Mouse (Mus musculus): ENCODE data around the gene Arid4b. TPM values are rescaled to one million over a fixed set of nuclear protein-coding genes. Genes with fewer than 3 reads are reported as not detected.
A peak's percentile ranks its signal among the peaks of the same experiment; 100 is the strongest.

Gene Arid4b
- polyA plus RNA-seq, 2 experiments = 5.2 to 11.7 TPM

- 63% methylated on average over 1 of the region's 1 CpGs for WGBS (ENCODE audit: insufficient replicate concordance)
- ATAC-seq (ENCODE audit: insufficient read depth) (0 out of 2 replicates have a peak, but pooled peaks have one; percentile 18), DNase-seq (ENCODE audit: low read depth in 3 of 3, low spot score in 3 of 3) (no peak)
- no peak overlapping the region for H3K4me3 ChIP-seq (ENCODE audit: insufficient read depth in 1 of 2, low read depth in 2 of 2, low read length in 2 of 2)
- H3K4me2 ChIP-seq (ENCODE audit: low read depth) = no peak overlapping the region
- no peaks in the 10 kb centered on the region for H3K9me3 ChIP-seq (ENCODE audit: control insufficient read depth, low read length)
- H3K27me3 ChIP-seq (ENCODE audit: control insufficient read depth, insufficient read depth, low read length) = no peaks in the 10 kb centered on the region
- H3K9ac ChIP-seq (replicated peaks) = no peak overlapping the region
- H3K4me1 ChIP-seq (replicated peaks; ENCODE audit: control insufficient read depth in 2 of 2, insufficient read depth in 2 of 2, low read length in 1 of 2) = 0 out of 4 replicates have a peak, but pooled peaks cover 0 to 2% of the 10 kb centered on the region in 2 experiments
- no peaks in the 10 kb centered on the region for H3K36me3 ChIP-seq (replicated peaks; ENCODE audit: control insufficient read depth, insufficient read depth, low read depth)
- H3K27ac ChIP-seq = no peak overlapping the region
- no peak for TF ChIP-seq EP300 (IDR thresholded peaks at IDR 0.05; ENCODE audit: low read depth)
- TF ChIP-seq CTCF (IDR thresholded peaks at IDR 0.05; ENCODE audit: low read depth) = no peak
These were observed 25.6 kb downstream of the Arid4b start for GRCm38 (mm10) chr13:14088669-14089068.

DNA sequence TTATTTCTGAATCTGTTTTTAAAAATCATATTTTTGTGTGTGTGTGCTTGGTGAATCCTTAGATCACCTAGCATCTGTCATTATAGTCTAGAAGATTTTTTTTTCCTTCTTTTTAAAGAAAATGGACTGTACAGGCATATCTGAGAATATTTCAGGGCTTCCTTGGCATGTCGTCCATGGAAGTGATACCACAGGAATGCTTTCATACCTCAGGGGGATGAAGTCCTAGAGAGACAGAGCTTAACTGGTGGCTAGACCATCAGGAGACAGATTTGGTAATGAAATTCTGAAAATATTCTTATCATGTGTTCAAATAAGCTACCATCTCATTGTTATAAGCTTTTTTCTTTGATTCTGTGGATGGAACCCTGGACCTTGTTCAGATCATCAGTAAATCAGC, 40.0 kb downstream of the Arid4b start:
- Histone ChIP-seq H3K9ac (replicated peaks) (no peak overlapping the region), H3K4me2 (ENCODE audit: low read depth) (no peak overlapping the region), H3K4me1 (replicated peaks; ENCODE audit: control insufficient read depth in 2 of 2, insufficient read depth in 2 of 2, low read length in 1 of 2) (no peaks in the 10 kb centered on the region; a peak in 1 of 4 replicates), H3K9me3 (ENCODE audit: control insufficient read depth, low read length) (no peaks in the 10 kb centered on the region), H3K4me3 (ENCODE audit: insufficient read depth in 1 of 2, low read depth in 2 of 2, low read length in 2 of 2) (no peak overlapping the region), H3K27me3 (ENCODE audit: control insufficient read depth, insufficient read depth, low read length) (no peaks in the 10 kb centered on the region), H3K36me3 (replicated peaks; ENCODE audit: control insufficient read depth, insufficient read depth, low read depth) (no peaks in the 10 kb centered on the region), H3K27ac (no peak overlapping the region)
- DNase-seq (ENCODE audit: low read depth in 3 of 3, low spot score in 3 of 3) (no peak), ATAC-seq (ENCODE audit: insufficient read depth) (no peak)
- no peak for TF ChIP-seq EP300 (IDR thresholded peaks at IDR 0.05; ENCODE audit: low read depth)
- no peak for TF ChIP-seq CTCF (IDR thresholded peaks at IDR 0.05; ENCODE audit: low read depth)
- WGBS (ENCODE audit: insufficient replicate concordance) = 42% methylated on average over 1 of the region's 1 CpGs

DNA sequence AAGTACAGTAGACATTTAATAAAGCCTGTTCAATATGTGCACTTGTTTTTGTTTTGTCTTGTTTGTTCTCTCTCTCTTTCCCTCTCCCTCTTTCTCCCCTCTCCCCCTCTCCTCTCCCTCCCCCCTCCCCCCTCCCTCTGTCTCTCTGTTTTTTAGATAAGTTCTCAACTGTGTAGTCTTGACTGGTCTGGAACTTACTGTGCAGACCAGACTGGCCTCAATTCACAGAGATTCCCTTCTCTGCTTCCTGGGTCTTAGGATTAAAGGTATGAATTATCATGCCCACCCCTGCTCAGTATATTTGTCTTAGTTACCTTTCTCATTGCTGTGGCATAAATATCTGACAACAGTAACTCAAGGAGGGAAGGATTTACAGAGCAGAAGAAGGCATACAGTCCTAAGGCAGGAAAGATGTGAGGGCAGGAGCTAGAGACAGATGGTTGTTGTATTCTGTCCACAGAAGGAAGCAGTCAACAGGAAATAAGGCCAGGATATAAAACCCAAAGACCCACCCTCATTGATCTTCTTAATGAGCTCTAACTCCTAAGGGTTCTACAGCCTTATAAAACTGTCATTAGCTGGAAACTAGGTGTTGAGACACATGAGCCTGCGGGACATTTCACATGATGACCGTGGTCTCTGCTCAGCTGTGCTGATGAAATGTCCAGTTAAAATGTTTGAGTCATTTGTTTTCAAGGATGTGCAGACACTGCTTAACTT, 47.3 kb downstream of the Arid4b start:
- no peaks in the 10 kb centered on the region for H3K27me3 ChIP-seq (ENCODE audit: control insufficient read depth, insufficient read depth, low read length)
- ATAC-seq (ENCODE audit: insufficient read depth) (no peak), DNase-seq (ENCODE audit: low read depth in 3 of 3, low spot score in 3 of 3) (no peak)
- no peaks in the 10 kb centered on the region for H3K9me3 ChIP-seq (ENCODE audit: control insufficient read depth, low read length)
- TF ChIP-seq CTCF (IDR thresholded peaks at IDR 0.05; ENCODE audit: low read depth) = no peak
- TF ChIP-seq EP300 (IDR thresholded peaks at IDR 0.05; ENCODE audit: low read depth) = no peak
- peaks cover 0 to 6% of the 10 kb centered on the region in 2 experiments; a peak in 1 of 4 replicates for H3K4me1 ChIP-seq (replicated peaks; ENCODE audit: control insufficient read depth in 2 of 2, insufficient read depth in 2 of 2, low read length in 1 of 2)
- H3K4me2 ChIP-seq (ENCODE audit: low read depth) = no peak overlapping the region
- H3K27ac ChIP-seq = no peak overlapping the region
- H3K36me3 ChIP-seq (replicated peaks; ENCODE audit: control insufficient read depth, insufficient read depth, low read depth) = no peaks in the 10 kb centered on the region
- WGBS (ENCODE audit: insufficient replicate concordance) = 79% methylated on average over 2 of the region's 2 CpGs
- H3K4me3 ChIP-seq (ENCODE audit: insufficient read depth in 1 of 2, low read depth in 2 of 2, low read length in 2 of 2) = no peak overlapping the region
- no peak overlapping the region; the same call in 1 of the 2 replicates for H3K9ac ChIP-seq (replicated peaks)

DNA sequence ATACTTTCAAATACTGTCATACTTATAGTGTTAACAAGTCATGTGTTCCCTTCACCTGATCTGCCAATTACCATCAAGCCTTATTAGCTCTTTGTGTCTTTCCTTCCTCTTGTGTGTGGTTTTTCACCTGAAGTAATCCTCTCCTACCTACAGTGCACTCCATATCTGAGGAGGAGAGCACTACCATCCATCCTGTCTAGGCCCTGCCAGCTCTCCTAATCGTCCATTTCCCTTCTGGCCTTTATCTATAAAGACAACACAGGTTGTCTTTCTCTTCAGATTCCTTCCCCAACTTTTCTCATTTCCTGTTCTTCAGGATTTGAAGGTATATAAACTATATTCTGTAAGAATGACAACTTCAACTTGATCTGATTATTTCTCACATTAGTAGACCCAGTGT, 48.1 kb downstream of the Arid4b start:
- DNase-seq (ENCODE audit: low read depth in 3 of 3, low spot score in 3 of 3) = no peak
- Histone ChIP-seq H3K9ac (replicated peaks) (no peak overlapping the region), H3K36me3 (replicated peaks; ENCODE audit: control insufficient read depth, insufficient read depth, low read depth) (no peaks in the 10 kb centered on the region), H3K27me3 (ENCODE audit: control insufficient read depth, insufficient read depth, low read length) (no peaks in the 10 kb centered on the region), H3K4me1 (replicated peaks; ENCODE audit: control insufficient read depth in 2 of 2, insufficient read depth in 2 of 2, low read length in 1 of 2) (peaks cover 0 to 6% of the 10 kb centered on the region in 2 experiments; a peak in 1 of 4 replicates), H3K4me3 (ENCODE audit: insufficient read depth in 1 of 2, low read depth in 2 of 2, low read length in 2 of 2) (no peak overlapping the region), H3K27ac (no peak overlapping the region), H3K4me2 (ENCODE audit: low read depth) (no peak overlapping the region), H3K9me3 (ENCODE audit: control insufficient read depth, low read length) (no peaks in the 10 kb centered on the region)
- TF ChIP-seq EP300 (IDR thresholded peaks at IDR 0.05; ENCODE audit: low read depth) (no peak), CTCF (IDR thresholded peaks at IDR 0.05; ENCODE audit: low read depth) (no peak)
- no peak for ATAC-seq (ENCODE audit: insufficient read depth)
- WGBS (ENCODE audit: insufficient replicate concordance) = 5% methylated on average over 1 of the region's 1 CpGs

GRCm38 (mm10) chr13:14113746-14114528, 50.9 kb downstream of the Arid4b start:
- no peak overlapping the region for H3K4me2 ChIP-seq (ENCODE audit: low read depth)
- H3K4me3 ChIP-seq (ENCODE audit: insufficient read depth in 1 of 2, low read depth in 2 of 2, low read length in 2 of 2) = no peak overlapping the region
- TF ChIP-seq EP300 (IDR thresholded peaks at IDR 0.05; ENCODE audit: low read depth) (no peak), CTCF (IDR thresholded peaks at IDR 0.05; ENCODE audit: low read depth) (no peak)
- ATAC-seq (ENCODE audit: insufficient read depth) (no peak), DNase-seq (ENCODE audit: low read depth in 3 of 3, low spot score in 3 of 3) (no peak)
- H3K36me3 ChIP-seq (replicated peaks; ENCODE audit: control insufficient read depth, insufficient read depth, low read depth) = no peaks in the 10 kb centered on the region
- no peak overlapping the region for H3K9ac ChIP-seq (replicated peaks)
- H3K9me3 ChIP-seq (ENCODE audit: control insufficient read depth, low read length) = no peaks in the 10 kb centered on the region
- 85% methylated on average over 4 of the region's 4 CpGs for WGBS (ENCODE audit: insufficient replicate concordance)
- H3K4me1 ChIP-seq (replicated peaks; ENCODE audit: control insufficient read depth in 2 of 2, insufficient read depth in 2 of 2, low read length in 1 of 2) = peaks cover 0 to 6% of the 10 kb centered on the region in 2 experiments; a peak in 1 of 4 replicates
- H3K27me3 ChIP-seq (ENCODE audit: control insufficient read depth, insufficient read depth, low read length) = no peaks in the 10 kb centered on the region
- H3K27ac ChIP-seq = no peak overlapping the region
